Mouse (Mus musculus) kidney, adult 2 months (tissue): ENCODE measurements at regions not wholly inside any gene's neighbourhood (a gene's known extent, or its start where the extent isn't known, plus 50 kb on each side); places are given as distances from the start of the nearest gene placed in this dataset.

Experiments used
- DNase-seq: peaks from one replicate; pipeline ENCODE4 v3.0.0; 2021
- H3K27ac ChIP-seq: fragments of 200-500 bp; 2 replicates; pipeline ENCODE4 v1.5.1; 2012; ENCODE audit warnings: low read depth, low read length, control low read depth, inconsistent platforms; ENCODE audit not compliant: insufficient read depth
- H3K27me3 ChIP-seq: fragments of 200-500 bp; replicated peaks from 2 replicates; pipeline ENCODE4 v1.6.1; 2012; ENCODE audit warnings: mild to moderate bottlenecking, moderate library complexity, low read length, inconsistent platforms; ENCODE audit not compliant: control insufficient read depth, insufficient read depth
- H3K36me3 ChIP-seq: fragments of 200-500 bp; 2 replicates; pipeline ENCODE4 v1.6.1; 2012; ENCODE audit warnings: mild to moderate bottlenecking, moderate library complexity, low read length, inconsistent platforms; ENCODE audit not compliant: control insufficient read depth, insufficient read depth
- H3K4me1 ChIP-seq: fragments of 200-500 bp; 2 replicates; pipeline ENCODE4 v1.6.1; 2011; ENCODE audit warnings: low read length; ENCODE audit not compliant: control insufficient read depth, insufficient read depth
- H3K4me3 ChIP-seq: fragments of 200-500 bp; 2 replicates; pipeline ENCODE4 v1.5.1; 2011; ENCODE audit warnings: mild to moderate bottlenecking, low read depth, low read length, control low read depth; ENCODE audit not compliant: insufficient read depth
- CTCF ChIP-seq: fragments of 200-500 bp; conservative IDR thresholded peaks from 2 replicates; pipeline ENCODE4 v1.5.1; 2011; ENCODE audit warnings: low read depth, mild to moderate bottlenecking, control low read depth, low read length, moderate library complexity, mixed read lengths; ENCODE audit not compliant: insufficient read depth, insufficient read length
- POLR2A ChIP-seq: fragments of 200-500 bp; IDR thresholded peaks from one replicate; pipeline ENCODE4 v1.6.1; 2011; ENCODE audit warnings: low read depth, low read length, control low read depth
- WGBS: fragments of 180-500 bp; shearing (Covaris S2); methylation state at CpG from one replicate; pipeline ENCODE4 v1.1.7; 2018; 5-methylcytosine and 5-hydroxymethylcytosine counted together

- peak; percentile 60 for DNase-seq
- TF ChIP-seq CTCF (peak; percentile 68), POLR2A (no peak)
- no peak overlapping the region for H3K27ac ChIP-seq
- H3K4me1 ChIP-seq = no peaks in the 10 kb centered on the region
- no peaks in the 10 kb centered on the region for H3K36me3 ChIP-seq
- no peaks in the 10 kb centered on the region for H3K27me3 ChIP-seq
- no peak overlapping the region for H3K4me3 ChIP-seq
- WGBS = 61% methylated on average over 2 of the region's 2 CpGs
Observed at GRCm38 (mm10) chr8:116364172-116364571, 140.6 kb upstream of the Dynlrb2 start.

DNA sequence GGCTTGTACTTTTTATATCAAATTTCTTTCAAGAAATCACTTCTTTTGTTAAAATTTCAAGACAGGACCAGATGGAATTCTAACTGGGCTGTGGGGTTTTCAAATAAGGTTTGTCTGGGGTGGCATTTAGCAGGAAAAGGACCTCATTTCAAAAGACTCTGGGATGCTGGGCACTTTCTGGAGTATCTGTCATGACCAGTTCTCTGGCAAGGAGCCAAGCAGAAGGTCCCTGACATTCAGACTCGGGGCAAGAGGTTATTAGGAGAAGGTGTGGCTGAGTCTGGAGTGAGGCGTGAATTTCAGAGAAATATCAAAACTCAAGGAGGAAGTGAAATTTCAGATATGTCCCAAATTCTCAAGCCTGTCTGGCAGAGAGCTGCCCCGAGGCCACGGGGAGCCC is 142.4 kb upstream of the Dynlrb2 start:
- TF ChIP-seq CTCF = no peak
- no peak for TF ChIP-seq POLR2A
- Histone ChIP-seq H3K27ac (no peak overlapping the region), H3K27me3 (no peaks in the 10 kb centered on the region), H3K4me3 (no peak overlapping the region), H3K36me3 (no peaks in the 10 kb centered on the region), H3K4me1 (no peaks in the 10 kb centered on the region)
- DNase-seq = peak; percentile 46
- 39% methylated on average over 4 of the region's 4 CpGs for WGBS

DNA sequence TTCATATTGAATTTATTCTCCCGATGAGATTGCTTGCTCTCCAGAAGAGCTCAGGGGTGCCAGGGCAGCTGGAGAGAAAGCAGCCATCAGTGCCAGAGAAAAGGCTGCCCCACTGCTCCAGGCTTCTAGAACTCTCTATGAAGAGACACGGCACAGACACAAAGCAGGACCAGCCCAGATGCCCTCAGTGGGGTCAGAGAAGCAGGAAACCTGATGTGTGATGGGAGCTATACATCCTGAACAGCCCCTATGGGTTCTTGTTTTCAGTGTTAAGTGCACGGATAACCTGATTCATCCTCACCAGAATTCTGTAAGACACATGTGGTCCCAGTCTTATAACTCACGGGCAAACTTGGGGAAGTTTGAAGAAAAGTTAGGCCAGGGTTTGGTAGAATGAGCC is 145.0 kb upstream of the Dynlrb2 start:
- H3K27me3 ChIP-seq = no peaks in the 10 kb centered on the region

GRCm38 (mm10) chr8:116354756-116355155 is 150.0 kb upstream of the Dynlrb2 start:
- Histone ChIP-seq H3K4me3 (no peak overlapping the region), H3K27ac (no peak overlapping the region), H3K36me3 (no peaks in the 10 kb centered on the region), H3K27me3 (no peaks in the 10 kb centered on the region), H3K4me1 (peaks cover 3% of the 10 kb centered on the region; the same call in 1 of the 2 replicates)
- 69% methylated on average over 6 of the region's 6 CpGs for WGBS
- DNase-seq = no peak
- TF ChIP-seq CTCF (no peak), POLR2A (no peak)

More for the DNA sequence above, 145.0 kb upstream of the Dynlrb2 start:
- WGBS = 86% methylated on average over 4 of the region's 4 CpGs
- H3K27ac ChIP-seq = no peak overlapping the region
- no peaks in the 10 kb centered on the region for H3K36me3 ChIP-seq
- no peak overlapping the region for H3K4me3 ChIP-seq
- TF ChIP-seq POLR2A = no peak
- no peaks in the 10 kb centered on the region for H3K4me1 ChIP-seq
- DNase-seq = no peak

GRCm38 (mm10) chr8:116353911-116354310 is 150.9 kb upstream of the Dynlrb2 start:
- WGBS = 55% methylated on average over 5 of the region's 5 CpGs

DNA sequence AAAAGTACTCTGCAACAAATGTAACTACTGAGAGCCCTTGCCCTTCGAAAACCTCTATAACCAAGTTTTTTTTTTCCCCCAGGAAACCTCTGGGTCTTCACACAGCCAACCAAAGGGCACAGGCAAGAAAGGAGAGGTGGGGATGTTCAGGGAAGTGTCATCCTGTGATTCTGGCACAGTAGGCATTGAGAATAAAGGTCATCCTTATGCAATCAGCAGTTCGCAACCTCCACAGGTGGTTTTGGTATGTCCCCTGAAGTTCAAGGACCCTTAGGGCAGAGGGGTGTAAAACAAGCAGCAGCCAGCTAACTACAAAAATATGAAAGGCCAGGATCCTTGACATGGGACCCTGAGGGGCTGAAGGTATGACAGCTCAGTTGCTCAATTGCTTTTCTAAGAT is 152.1 kb upstream of the Dynlrb2 start:
- H3K36me3 ChIP-seq = no peaks in the 10 kb centered on the region
- H3K27me3 ChIP-seq = no peaks in the 10 kb centered on the region
- peaks cover 3% of the 10 kb centered on the region; the same call in 1 of the 2 replicates for H3K4me1 ChIP-seq
- TF ChIP-seq POLR2A (no peak), CTCF (no peak)
- H3K27ac ChIP-seq = no peak overlapping the region
- DNase-seq = peak; percentile 62
- H3K4me3 ChIP-seq = no peak overlapping the region
- WGBS = 73% methylated on average over 2 of the region's 2 CpGs

More at GRCm38 (mm10) chr8:116353911-116354310, 150.9 kb upstream of the Dynlrb2 start:
- Histone ChIP-seq H3K36me3 (no peaks in the 10 kb centered on the region), H3K27me3 (no peaks in the 10 kb centered on the region), H3K4me3 (no peak overlapping the region), H3K4me1 (peaks cover 3% of the 10 kb centered on the region; the same call in 1 of the 2 replicates), H3K27ac (peak overlapping the region; percentile 73; the same call in 1 of the 2 replicates)
- TF ChIP-seq POLR2A (no peak), CTCF (no peak)
- DNase-seq = peak; percentile 82

DNA sequence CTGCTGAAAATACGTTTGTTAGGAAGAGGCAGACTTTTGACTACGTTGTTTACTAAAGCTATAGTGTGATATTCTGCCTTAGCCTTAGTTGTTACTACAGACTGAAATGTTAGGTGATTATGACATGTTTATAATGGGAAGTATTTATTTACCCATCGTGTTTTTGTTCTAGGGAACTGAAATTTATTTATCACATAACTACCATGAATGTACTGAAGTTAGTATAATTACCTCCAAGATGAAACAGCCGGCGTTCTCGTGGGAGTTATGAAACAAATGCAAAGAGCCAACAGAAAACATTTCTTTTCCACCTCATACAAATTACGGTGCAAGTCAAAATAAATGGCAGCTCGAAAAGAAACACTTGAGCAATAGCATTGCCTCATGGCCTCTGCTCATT is 155.8 kb upstream of the Dynlrb2 start:
- Histone ChIP-seq H3K27me3 (no peaks in the 10 kb centered on the region), H3K27ac (no peak overlapping the region), H3K4me1 (peaks cover 3% of the 10 kb centered on the region; the same call in 1 of the 2 replicates), H3K4me3 (no peak overlapping the region), H3K36me3 (no peaks in the 10 kb centered on the region)
- WGBS = 59% methylated on average over 8 of the region's 8 CpGs
- no peak for TF ChIP-seq POLR2A
- no peak for TF ChIP-seq CTCF
- no peak for DNase-seq

- Histone ChIP-seq H3K27ac (no peak overlapping the region), H3K27me3 (no peaks in the 10 kb centered on the region), H3K36me3 (no peaks in the 10 kb centered on the region), H3K4me1 (no peaks in the 10 kb centered on the region), H3K4me3 (no peak overlapping the region)
- no peak for DNase-seq
- TF ChIP-seq POLR2A = no peak
- TF ChIP-seq CTCF = no peak
- WGBS = 93% methylated on average over 5 of the region's 5 CpGs
Observed at GRCm38 (mm10) chr8:116346990-116347389, 157.8 kb upstream of the Dynlrb2 start.
